Mouse (Mus musculus): Measurements from ENCODE around the gene 4931428F04Rik.

The 4931428F04Rik gene

DNA sequence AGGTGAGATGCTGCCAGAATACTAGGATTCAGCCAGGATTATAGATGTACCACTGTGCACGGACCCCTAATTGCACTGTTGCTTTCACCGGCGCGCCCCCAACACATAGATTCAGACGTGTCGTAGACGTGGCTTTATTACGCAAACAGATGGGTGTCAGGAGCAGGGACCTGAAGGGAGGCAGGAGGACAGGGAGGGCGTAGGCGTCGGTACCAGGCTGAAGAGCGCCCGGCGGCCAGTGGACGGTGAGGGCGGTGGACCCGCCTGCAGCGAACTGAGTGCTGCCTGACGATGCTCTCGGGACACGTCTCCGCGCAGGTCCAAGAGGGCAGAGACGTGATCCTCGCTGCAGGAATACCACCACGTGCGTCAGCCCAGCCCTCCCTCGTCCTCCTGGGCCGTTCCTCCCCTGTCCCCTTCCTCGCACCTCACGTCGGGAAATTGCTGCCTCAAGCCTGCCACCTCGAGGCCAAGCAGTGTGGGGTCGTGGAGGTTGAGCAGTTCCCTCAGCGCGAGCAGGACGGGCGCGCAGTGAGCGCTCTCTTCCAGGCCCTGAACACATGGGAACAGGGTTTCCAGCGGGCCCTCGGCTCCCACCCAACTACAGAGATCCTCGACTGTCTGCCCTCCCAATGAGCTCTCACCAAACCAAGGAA is at the start of gene 4931428F04Rik:
4931428F04Rik (minus strand) TSS at position 60 of the 656 bp plus-strand sequence.
- DNase-seq (ENCODE audit: low spot score in 2 of 2): peak; percentile 72 to 74

- no peak for DNase-seq (ENCODE audit: low spot score in 2 of 2)
These were observed 49.3 kb upstream of the 4931428F04Rik start for GRCm38 (mm10) chr8:105338992-105339391.

DNA sequence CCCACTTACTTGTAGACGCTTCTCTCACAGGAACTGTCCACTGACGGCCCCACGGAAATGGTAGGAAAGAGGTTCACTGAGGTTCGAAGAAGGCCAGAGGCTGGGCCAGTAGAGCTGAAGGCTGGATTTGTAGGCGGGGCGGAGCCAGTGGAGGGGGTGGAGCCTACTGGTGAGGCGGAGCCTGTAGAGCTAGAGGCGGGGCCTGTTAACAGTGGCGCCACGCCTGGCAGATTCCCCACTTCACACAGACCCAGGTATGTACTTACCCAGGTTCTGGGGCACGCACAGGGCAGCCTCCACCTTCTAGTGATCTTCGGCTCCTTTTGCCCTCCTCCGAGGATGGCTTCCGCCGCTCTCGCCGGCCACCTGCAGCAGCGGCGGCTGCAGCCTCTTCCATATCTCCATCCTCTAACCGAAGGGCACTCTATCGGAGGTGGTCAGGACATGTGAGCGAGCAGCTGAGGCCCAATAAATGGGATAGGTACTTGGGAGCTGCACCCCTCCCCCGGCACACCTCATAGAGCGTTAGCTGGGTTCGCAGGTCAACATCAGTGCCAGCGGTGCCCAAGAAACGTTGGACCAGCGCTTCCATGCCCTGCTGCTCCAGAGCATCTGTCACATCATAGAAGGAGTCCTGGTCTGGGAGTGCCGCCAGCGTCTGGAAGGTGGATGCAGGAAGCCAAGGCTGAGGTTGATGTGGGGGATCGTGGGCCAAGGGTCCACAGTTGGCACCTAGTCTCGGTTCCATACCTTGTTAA is 46.9 kb upstream of the 4931428F04Rik start:
- DNase-seq (ENCODE audit: low spot score in 2 of 2): no peak

DNA sequence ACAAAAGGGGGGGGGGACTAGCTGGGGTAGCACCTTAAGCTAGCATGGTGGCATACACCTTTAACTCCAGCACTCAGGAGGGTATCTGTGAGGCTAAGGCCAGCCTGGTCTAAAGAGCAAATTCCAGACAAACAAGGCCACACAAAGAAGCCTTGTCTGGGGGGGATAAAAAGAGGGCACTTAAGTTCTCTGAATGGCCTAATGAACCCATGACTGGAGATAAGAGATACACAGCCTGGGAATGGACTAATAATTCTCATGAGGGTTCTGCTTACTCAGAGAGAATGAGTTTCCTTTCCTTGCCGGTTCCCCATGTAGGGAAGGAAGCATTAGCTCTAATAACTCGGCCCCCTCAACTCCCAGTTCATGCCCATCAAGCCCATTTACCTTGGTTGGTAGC is 42.9 kb upstream of the 4931428F04Rik start:
- DNase-seq (ENCODE audit: low spot score in 2 of 2): no peak

DNA sequence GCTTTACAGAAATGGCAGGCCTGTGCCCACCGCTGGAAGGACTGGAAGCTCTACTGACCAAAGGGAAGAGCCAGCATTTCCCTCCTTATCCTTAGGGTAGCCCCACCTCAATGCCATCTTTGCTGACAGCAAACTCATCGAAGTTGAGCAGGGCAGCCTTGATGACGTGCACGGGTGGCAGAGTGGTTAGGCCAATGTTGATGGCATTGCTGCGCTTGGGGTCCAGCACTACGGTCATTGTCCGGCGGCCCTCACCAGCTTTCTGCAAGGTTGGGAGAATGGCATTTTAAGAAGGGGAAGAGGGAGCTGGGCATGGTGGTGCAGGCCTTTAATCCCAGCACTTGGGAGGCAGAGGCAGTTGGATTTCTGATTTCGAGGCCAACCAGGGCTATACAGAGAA is 42.3 kb upstream of the 4931428F04Rik start:
- DNase-seq (ENCODE audit: low spot score in 2 of 2): no peak

- no peak for DNase-seq (ENCODE audit: low spot score in 2 of 2)
These were observed 41.8 kb upstream of the 4931428F04Rik start for GRCm38 (mm10) chr8:105331469-105331868.

GRCm38 (mm10) chr8:105330325-105330724 is 40.7 kb upstream of the 4931428F04Rik start:
- no peak for DNase-seq (ENCODE audit: low spot score in 2 of 2)

- DNase-seq (ENCODE audit: low spot score in 2 of 2): no peak
These were observed 37.3 kb upstream of the 4931428F04Rik start for GRCm38 (mm10) chr8:105326968-105327367.

DNA sequence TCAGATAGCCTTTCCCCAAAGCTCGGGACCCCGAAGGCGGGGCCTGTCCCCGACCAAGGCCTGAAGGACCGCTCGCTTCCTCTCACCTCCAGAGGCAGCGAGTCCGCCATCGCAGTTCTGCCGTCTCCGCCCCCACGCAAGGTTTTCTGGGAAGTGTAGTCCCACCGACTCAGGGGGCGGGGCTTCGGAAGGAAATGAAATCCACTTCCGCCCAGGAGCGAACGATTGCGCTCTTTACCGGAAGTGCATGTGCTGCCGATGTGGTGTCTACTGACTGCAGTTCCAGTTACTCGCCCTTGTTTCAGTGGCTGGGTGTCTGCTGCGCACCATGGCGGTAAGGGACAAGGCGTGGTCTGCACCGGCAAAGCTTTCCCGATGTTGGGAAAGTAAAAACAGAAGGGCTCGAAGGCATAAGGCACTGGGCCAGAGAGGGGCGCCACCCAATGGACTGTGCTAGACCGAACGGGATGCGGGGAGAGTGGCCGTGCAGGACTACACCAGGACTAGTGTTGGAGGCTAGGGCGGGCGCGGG is 36.5 kb upstream of the 4931428F04Rik start, which contains the start of the genes Lrrc29 and Tmem208:
Lrrc29 (minus strand) TSS at position 138 of the 532 bp plus-strand sequence.
Tmem208 (plus strand) TSS at position 214 of the 532 bp plus-strand sequence.
- peak; percentile 98 to 99 for DNase-seq (ENCODE audit: low spot score in 2 of 2)

- peak in 1 of 2 experiments; percentile 48 for DNase-seq (ENCODE audit: low spot score in 2 of 2)
These were observed 36.0 kb upstream of the 4931428F04Rik start for GRCm38 (mm10) chr8:105325641-105326093.

- no peak for DNase-seq (ENCODE audit: low spot score in 2 of 2)
These were observed 33.5 kb upstream of the 4931428F04Rik start for GRCm38 (mm10) chr8:105323183-105323582.

DNA sequence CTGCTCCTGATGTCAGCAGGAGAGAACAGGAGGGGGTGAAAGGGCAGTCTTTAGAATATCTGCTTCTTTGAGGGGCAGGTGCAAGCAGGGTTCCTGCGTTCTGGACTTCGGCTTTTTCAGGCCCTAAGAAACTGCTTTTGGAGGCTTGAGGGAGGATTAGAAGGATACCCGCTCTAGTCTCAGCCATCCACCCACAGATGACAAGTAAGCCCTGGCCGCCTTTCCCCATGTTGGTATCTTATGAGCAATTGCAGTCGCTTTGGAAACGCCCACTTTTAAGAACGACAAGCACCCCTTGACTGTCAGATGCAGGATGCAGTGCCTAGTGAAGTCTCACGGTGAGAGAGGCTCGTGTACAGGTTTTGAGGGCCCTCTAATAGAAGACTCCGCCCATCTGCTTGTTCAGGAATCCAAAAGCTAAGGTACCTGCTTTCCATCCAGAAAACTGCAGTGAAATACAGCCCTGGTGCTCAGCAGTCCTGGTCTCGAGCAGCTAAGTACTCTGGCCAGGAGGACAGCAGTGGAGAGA is 29.1 kb upstream of the 4931428F04Rik start:
- DNase-seq (ENCODE audit: low spot score in 2 of 2): no peak

GRCm38 (mm10) chr8:105317941-105318340 is 28.3 kb upstream of the 4931428F04Rik start:
- DNase-seq (ENCODE audit: low spot score in 2 of 2): no peak

DNA sequence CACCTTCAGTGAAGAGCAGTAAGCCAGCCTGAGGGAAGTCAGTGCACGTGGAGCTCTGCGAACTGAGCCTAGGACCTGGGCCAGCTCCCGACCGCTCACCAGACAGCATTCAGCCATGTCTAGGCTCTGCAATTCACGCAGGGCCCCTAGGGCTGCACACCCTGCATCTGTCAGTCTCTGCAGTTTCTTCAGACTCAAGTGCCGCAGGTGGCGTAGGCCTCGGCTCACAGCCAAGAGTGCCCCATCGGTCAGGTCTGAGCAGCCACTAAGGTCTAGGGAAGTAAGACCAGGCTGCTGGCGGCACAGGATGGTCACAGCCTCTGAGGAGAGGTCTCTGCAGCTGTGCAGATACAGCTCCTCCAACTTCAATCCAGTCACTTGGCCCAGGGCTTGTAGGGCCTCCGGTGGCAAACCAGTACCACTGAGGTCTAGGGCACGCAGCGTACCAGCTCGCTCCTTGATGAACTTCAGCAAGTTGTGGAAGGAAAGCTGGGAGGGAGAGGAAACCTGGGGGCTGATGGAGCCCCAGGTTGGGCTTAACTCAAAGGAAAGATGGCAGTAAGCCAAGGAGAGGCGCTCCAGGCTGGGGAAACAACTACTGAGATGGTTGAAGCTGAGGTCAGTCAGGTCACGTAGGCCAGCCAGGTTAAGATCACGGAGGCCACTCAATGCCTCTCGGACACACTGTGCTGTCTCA is 25.6 kb upstream of the 4931428F04Rik start:
- no peak for DNase-seq (ENCODE audit: low spot score in 2 of 2)

DNA sequence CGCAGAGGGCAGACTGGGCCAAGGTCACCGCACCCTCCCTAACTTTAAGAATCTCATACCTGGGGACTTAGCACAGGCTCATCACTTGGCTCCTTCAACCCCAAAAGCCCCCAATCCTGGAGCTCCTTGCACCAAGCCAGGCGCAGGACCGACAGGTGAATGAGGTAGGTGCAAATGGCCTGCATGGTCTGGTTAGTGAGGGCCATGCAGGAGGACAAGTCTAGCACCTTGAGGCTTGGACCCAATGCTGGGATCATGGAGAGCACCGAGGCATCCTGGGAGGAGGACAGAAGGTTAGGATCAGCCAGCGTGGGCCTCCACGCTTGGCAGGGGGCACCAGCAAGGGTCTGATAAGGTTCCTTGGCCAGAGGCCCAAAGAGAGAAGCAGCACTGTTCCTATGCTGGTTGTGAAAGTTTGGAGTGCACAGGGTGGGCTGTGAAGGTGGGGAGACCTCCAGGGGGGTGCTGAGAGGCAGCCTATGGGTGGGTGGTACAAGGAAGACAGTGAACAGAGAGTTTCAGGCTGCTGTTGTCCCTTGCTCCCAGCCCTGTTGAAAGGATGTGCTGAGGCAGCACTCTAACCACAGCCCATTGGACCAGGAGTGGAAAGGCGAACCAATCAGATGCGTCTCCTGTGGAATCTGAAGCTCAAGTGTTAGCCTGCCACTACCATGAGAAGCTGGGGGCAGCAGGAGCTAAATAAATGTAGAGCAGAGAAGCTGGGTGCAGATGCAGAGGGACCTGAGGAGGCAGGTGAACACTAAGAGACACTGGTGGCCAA is 24.1 kb upstream of the 4931428F04Rik start:
- no peak for DNase-seq (ENCODE audit: low spot score in 2 of 2)

DNA sequence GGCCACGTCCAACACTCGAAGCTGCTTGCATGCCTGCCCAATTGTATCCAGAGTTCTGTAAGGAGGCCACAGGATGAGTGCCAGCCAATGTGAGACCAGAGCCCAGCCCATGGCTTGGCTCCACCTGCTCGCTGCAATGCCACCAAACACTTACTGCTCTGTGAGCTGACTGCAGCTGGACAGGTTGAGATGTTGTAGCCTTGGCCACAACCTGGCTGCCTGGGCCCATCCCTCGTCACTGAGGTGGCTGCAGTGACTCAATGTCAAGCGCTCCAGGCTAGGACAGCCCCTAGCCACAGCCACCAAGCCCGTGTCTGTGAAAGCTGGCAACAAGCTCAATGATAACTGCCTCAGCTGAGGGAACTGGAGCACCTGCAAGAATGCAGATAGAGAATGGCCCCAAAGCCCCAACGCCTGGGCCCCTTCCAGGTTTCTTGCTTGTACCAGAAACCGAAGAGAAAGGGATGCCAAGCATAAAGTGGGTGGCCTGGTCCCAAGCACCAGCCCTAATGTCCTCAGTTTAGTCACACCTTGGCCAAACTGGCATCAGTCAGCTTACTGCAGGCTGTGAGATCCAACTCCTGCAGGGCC is 23.3 kb upstream of the 4931428F04Rik start:
- DNase-seq (ENCODE audit: low spot score in 2 of 2): no peak

DNA sequence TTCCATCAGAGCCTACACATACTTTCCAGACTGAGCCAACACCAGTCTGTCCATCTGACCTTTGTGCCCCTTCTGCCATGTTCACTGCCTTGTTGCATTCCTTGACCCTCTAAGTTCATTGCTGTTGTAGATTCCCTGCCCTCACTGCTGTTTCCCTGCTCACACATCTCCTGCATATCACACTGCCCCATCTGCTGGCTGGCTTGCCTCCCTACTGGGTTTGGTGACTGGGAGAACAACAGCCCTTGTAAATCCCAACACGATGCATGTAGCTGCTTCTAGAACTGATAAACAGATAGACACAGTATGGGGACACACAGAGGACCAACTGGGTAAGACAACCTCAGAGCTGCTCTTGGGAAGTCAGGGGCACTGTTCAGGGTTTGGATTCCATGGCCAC is 22.1 kb upstream of the 4931428F04Rik start:
- DNase-seq (ENCODE audit: low spot score in 2 of 2): no peak

GRCm38 (mm10) chr8:105310118-105310517 is 20.5 kb upstream of the 4931428F04Rik start:
- DNase-seq (ENCODE audit: low spot score in 2 of 2): no peak

DNA sequence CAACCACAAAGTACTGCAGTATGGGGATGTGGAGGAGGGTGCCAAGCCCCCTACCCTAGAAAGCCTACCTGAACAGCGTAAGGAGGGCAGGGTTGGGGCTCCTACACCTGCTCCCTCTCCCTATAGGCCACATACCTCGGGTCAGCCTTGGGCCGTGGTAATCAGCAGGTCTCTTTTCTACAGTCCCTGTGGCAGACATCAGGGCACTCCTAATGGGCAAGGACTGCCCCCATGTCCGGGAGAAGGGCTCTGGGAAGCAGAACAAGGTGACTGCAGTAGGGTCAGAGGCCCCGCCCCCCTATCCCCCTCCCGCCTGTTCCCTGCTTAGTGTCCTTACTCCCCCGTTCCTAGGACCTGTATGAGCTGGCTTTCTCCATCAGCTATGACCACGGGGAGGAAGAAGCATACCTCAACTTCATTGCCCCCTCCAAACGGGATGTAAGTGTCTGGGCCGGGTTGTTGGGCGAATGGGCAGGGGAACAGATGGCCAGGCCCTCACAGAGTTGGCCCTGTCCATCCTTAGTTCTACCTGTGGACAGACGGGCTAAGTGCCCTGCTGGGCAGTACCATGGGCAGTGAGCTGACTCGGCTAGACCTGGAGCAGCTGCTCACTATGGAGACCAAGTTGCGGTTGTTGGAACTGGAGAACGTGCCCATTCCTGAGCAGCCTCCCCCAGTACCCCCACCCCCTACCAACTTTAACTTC is 19.6 kb upstream of the 4931428F04Rik start:
- DNase-seq (ENCODE audit: low spot score in 2 of 2): no peak

GRCm38 (mm10) chr8:105308428-105308827 is 18.8 kb upstream of the 4931428F04Rik start:
- no peak for DNase-seq (ENCODE audit: low spot score in 2 of 2)
